Mouse (Mus musculus) CH12.LX (cell line): ENCODE results near the gene Syt8. TPM values are rescaled to one million over a fixed set of nuclear protein-coding genes. Genes with fewer than 3 reads are reported as not detected.

ENCODE experiments used
- DNase-seq: peaks from one replicate; pipeline ENCODE4 v3.0.0-alpha.2; 2013; ENCODE audit errors: extremely low read depth
- H3K27ac ChIP-seq: 2 replicates; pipeline ENCODE4 v1.5.1; 2012; ENCODE audit warnings: low read depth, mild to moderate bottlenecking, control low read depth, moderate library complexity; ENCODE audit not compliant: insufficient read depth
- H3K27me3 ChIP-seq: replicated peaks from 2 replicates; pipeline ENCODE3; 2012; ENCODE audit warnings: inconsistent platforms
- H3K36me3 ChIP-seq, 2 experiments: replicated peaks in 1 of 2; 2 replicates each; pipeline versions ENCODE3 to v1.6.1; 2012; ENCODE audit warnings: inconsistent platforms in 1 of 2, low read length in 1 of 2, mild to moderate bottlenecking in 1 of 2, mixed read lengths in 1 of 2, moderate library complexity in 1 of 2; ENCODE audit not compliant: control insufficient read depth in 1 of 2, insufficient read depth in 1 of 2
- H3K4me1 ChIP-seq, 2 experiments: 2 replicates each; pipeline ENCODE4 v1.6.1; 2012; ENCODE audit warnings: inconsistent platforms in 1 of 2, moderate library complexity in 1 of 2; ENCODE audit not compliant: insufficient read depth in 2 of 2, control insufficient read depth in 1 of 2
- H3K4me2 ChIP-seq: 2 replicates; pipeline ENCODE4 v1.6.1; 2012; ENCODE audit warnings: low read depth, mild to moderate bottlenecking, control low read depth; ENCODE audit not compliant: poor library complexity, insufficient read depth, severe bottlenecking
- H3K4me3 ChIP-seq, 3 experiments: fragments of 150-350 bp in 1 of 3; sonication (generic) in 1 of 3; replicated peaks in 1 of 3; 2 replicates each; pipeline versions ENCODE3 to v1.5.1; 2011 to 2012; ENCODE audit warnings: low read depth in 2 of 3, low read length in 2 of 3, mild to moderate bottlenecking in 2 of 3, moderate library complexity in 2 of 3, control low read depth in 1 of 3, improper control_type of control experiment in 1 of 3, inconsistent platforms in 1 of 3, mixed read lengths in 1 of 3; ENCODE audit not compliant: poor library complexity in 1 of 3
- H3K79me2 ChIP-seq: replicated peaks from 2 replicates; pipeline ENCODE4 v1.6.1; 2012; ENCODE audit warnings: mild to moderate bottlenecking, moderate library complexity; ENCODE audit not compliant: control insufficient read depth, poor library complexity, insufficient read depth, severe bottlenecking; ENCODE audit errors: extremely low read depth
- H3K9ac ChIP-seq: 2 replicates; pipeline ENCODE4 v1.6.1; 2012; ENCODE audit warnings: low read depth, mild to moderate bottlenecking, control low read depth, moderate library complexity; ENCODE audit not compliant: insufficient read depth
- H3K9me3 ChIP-seq: replicated peaks from 2 replicates; pipeline ENCODE3; 2012; ENCODE audit warnings: low read length, inconsistent platforms, mixed read lengths
- CHD1 ChIP-seq: IDR thresholded peaks from 2 replicates; pipeline ENCODE4 v1.6.1; 2012; ENCODE audit warnings: low read depth, low read length, improper control_type of control experiment, inconsistent platforms
- CHD2 ChIP-seq: IDR thresholded peaks from 2 replicates; pipeline ENCODE4 v1.6.1; 2011; ENCODE audit warnings: low read length, improper control_type of control experiment
- CTCF ChIP-seq, 2 experiments: IDR thresholded peaks in 1 of 2; conservative IDR thresholded peaks in 1 of 2; 2 replicates each; pipeline ENCODE4 v1.5.1; 2011 to 2012; ENCODE audit warnings: low read depth in 2 of 2, low read length in 2 of 2, improper control_type of control experiment in 1 of 2, inconsistent platforms in 1 of 2, mild to moderate bottlenecking in 1 of 2, moderate library complexity in 1 of 2
- ETS1 ChIP-seq: conservative IDR thresholded peaks from 2 replicates; pipeline ENCODE4 v1.6.1; 2012; ENCODE audit warnings: low read depth, mild to moderate bottlenecking, inconsistent platforms, low read length, improper control_type of control experiment, moderate library complexity
- IRF4 ChIP-seq: IDR thresholded peaks from 2 replicates; pipeline ENCODE4 v1.6.1; 2014; ENCODE audit warnings: low read depth, mild to moderate bottlenecking, inconsistent platforms, low read length, improper control_type of control experiment
- JUN ChIP-seq: IDR thresholded peaks from 2 replicates; pipeline ENCODE4 v1.6.1; 2011; ENCODE audit warnings: low read depth, mild to moderate bottlenecking, low read length, improper control_type of control experiment, moderate library complexity; ENCODE audit not compliant: insufficient read depth
- JUND ChIP-seq: conservative IDR thresholded peaks from 2 replicates; pipeline ENCODE4 v1.6.1; 2011; ENCODE audit warnings: low read depth, low read length, improper control_type of control experiment
- MAX ChIP-seq: IDR thresholded peaks from 2 replicates; pipeline ENCODE4 v1.6.1; 2011; ENCODE audit warnings: low read length, improper control_type of control experiment
- MAZ ChIP-seq: IDR thresholded peaks from 2 replicates; pipeline ENCODE4 v1.6.1; 2012; ENCODE audit warnings: low read depth, mild to moderate bottlenecking, inconsistent platforms, low read length, improper control_type of control experiment, moderate library complexity
- PAX5 ChIP-seq: IDR thresholded peaks from 2 replicates; pipeline ENCODE4 v1.6.1; 2012; ENCODE audit warnings: low read length, inconsistent platforms, mixed read lengths
- POLR2AphosphoS2 ChIP-seq: IDR thresholded peaks from 2 replicates; pipeline ENCODE4 v1.6.1; 2011; ENCODE audit warnings: low read depth, low read length, improper control_type of control experiment
- RAD21 ChIP-seq: IDR thresholded peaks from 2 replicates; pipeline ENCODE4 v1.6.1; 2011; ENCODE audit warnings: low read depth, mild to moderate bottlenecking, low read length, improper control_type of control experiment, moderate library complexity
- RCOR1 ChIP-seq: conservative IDR thresholded peaks from 2 replicates; pipeline ENCODE4 v1.6.1; 2012; ENCODE audit warnings: low read depth, mild to moderate bottlenecking, inconsistent platforms, low read length, improper control_type of control experiment
- SIN3A ChIP-seq: IDR thresholded peaks from 2 replicates; pipeline ENCODE4 v1.6.1; 2012; ENCODE audit warnings: low read length, improper control_type of control experiment, inconsistent platforms
- SMC3 ChIP-seq: IDR thresholded peaks from 2 replicates; pipeline ENCODE4 v1.6.1; 2011; ENCODE audit warnings: low read depth, low read length, improper control_type of control experiment
- TBP ChIP-seq: conservative IDR thresholded peaks from 2 replicates; pipeline ENCODE4 v1.6.1; 2011; ENCODE audit warnings: low read depth, low read length, improper control_type of control experiment
- TCF12 ChIP-seq: IDR thresholded peaks from 2 replicates; pipeline ENCODE4 v1.6.1; 2014; ENCODE audit warnings: low read depth, mild to moderate bottlenecking, inconsistent platforms, low read length, improper control_type of control experiment
- USF2 ChIP-seq: conservative IDR thresholded peaks from 2 replicates; pipeline ENCODE4 v1.6.1; 2011; ENCODE audit warnings: low read depth, low read length, improper control_type of control experiment
- ZKSCAN1 ChIP-seq: IDR thresholded peaks from 2 replicates; pipeline ENCODE4 v1.6.1; 2012; ENCODE audit warnings: low read depth, inconsistent platforms, low read length, improper control_type of control experiment, borderline replicate concordance
- ZNF384 ChIP-seq: IDR thresholded peaks from 2 replicates; pipeline ENCODE4 v1.6.1; 2012; ENCODE audit warnings: low read depth, low read length, improper control_type of control experiment, inconsistent platforms
- dilution Hi-C: fragments of 300-500 bp; cut with MboI; formaldehyde crosslinking; loops from 2 replicates; pipeline ENCODE4 v1.14.3; 2020; ENCODE audit warnings: low sequenced_read_pairs; ENCODE audit not compliant: extremely low pct_unique_long_range_greater_than_20kb, extremely low pct_ligation_motif_present
- in situ Hi-C: fragments of 300-500 bp; cut with MboI; formaldehyde crosslinking; loops from 3 replicates; pipeline ENCODE4 v1.14.3; 2019; ENCODE audit warnings: low sequenced_read_pairs, low pct_ligation_motif_present, low pct_unique_long_range_greater_than_20kb, mixed read lengths
- polyA plus RNA-seq: library from polyadenylated mRNA; unstranded; fragments of >175 nt; gene quantifications from 2 replicates; pipeline ENCODE4 v1.2.1, GENCODE M21; 2012; ENCODE audit warnings: low read depth; ENCODE audit not compliant: insufficient read length
- total RNA-seq, 2 experiments: library from RNA; depleted of rRNA; stranded (reverse); fragments of 300-350 nt in 1 of 2; fragments of >200 nt in 1 of 2; gene quantifications; 2 replicates each; pipeline ENCODE4 v1.2.3; 2012 to 2014

The Syt8 gene
- total and polyA plus RNA-seq, 3 experiments = not detected

DNA sequence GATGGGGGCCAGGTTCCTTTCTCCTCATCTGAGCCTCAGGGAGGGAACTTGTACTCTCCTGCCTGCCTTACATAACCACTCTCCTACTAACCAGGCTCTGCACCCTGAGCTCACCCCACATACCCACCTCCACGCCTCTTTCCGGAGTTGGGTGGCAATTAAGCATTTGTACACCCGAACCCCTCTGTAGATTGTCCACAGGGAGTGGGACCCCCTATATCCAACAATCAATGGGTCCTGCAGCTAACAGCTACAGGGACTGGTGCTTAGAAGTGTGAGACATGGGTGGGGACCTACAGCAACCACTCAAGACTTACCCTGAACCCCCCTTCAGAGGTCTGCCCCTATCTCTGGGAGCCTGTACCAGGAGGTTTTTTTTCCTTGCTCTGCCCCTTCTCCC, 46.0 kb downstream of the Syt8 start:
- Histone ChIP-seq H3K27me3 (no peaks in the 10 kb centered on the region), H3K9me3 (no peaks in the 10 kb centered on the region), H3K27ac (no peak overlapping the region), H3K36me3 (peaks cover 57 to 100% of the 10 kb centered on the region in 2 experiments), H3K9ac (no peak overlapping the region), H3K4me1 (peaks cover 0 to 61% of the 10 kb centered on the region in 2 experiments; a peak in 2 of 4 replicates), H3K79me2 (peaks cover 6% of the 10 kb centered on the region), H3K4me3 (no peak overlapping the region), H3K4me2 (no peak overlapping the region)
- in situ Hi-C loops = no loop called here
- dilution Hi-C loops = no loop called here
- TF ChIP-seq RCOR1 (no peak), ETS1 (no peak), JUND (no peak)
- DNase-seq = no peak

- Histone ChIP-seq H3K9me3 (no peaks in the 10 kb centered on the region), H3K4me3 (no peak overlapping the region), H3K27ac (no peak overlapping the region), H3K79me2 (peaks cover 5% of the 10 kb centered on the region), H3K36me3 (peaks cover 59 to 100% of the 10 kb centered on the region in 2 experiments), H3K4me1 (peaks cover 0 to 61% of the 10 kb centered on the region in 2 experiments; a peak in 2 of 4 replicates), H3K27me3 (no peaks in the 10 kb centered on the region), H3K4me2 (no peak overlapping the region), H3K9ac (no peak overlapping the region)
- no peak for DNase-seq
- dilution Hi-C loops = no loop called here
- in situ Hi-C loops = no loop called here
- TF ChIP-seq CTCF (conservative IDR thresholded peaks at IDR 0.05 in 1 of 2, IDR thresholded peaks at IDR 0.05 in 1 of 2; ENCODE audit: low read depth in 2 of 2, low read length in 2 of 2) (peak in 1 of 2 experiments; percentile 62; a peak in 2 of 4 replicates), SMC3 (peak; percentile 44), RAD21 (peak; percentile 37), CHD1 (no peak)
Measured at GRCm38 (mm10) chr7:142481186-142481567, 46.5 kb downstream of the Syt8 start.

DNA sequence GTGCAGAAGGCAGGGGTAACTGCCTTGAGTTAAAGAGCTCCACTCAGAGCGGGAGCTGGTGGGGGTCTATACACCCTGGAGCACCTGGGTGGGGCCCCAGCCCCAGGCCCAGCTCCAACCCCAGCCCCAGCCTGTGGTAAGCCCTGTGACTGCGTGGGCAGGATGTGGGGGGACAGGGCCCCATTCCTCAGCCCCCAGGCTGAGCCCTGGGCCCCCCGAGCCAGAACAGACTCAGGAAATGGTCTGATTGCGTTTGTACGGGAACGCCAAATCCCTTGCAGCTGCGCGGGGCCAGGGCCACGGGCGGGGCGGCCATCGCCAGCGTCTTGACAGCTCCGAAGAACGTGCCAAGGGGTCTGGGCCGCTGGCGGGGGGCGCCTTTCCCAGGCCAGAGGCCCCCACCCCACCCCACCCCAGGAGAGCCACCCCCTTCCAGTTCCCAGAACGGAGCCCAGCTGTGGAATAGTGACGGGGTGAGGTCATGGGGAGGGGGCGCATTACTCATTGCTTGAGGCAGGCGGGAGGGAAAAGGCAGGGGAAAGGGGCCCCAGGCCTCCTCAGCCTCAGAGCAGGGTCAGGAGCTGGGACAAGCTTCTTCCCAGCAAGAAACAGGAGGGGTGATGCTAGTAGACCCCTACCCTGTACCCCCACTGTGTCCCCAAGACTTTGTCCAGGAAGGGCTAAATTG, 47.1 kb downstream of the Syt8 start:
- Histone ChIP-seq H3K27me3 (no peaks in the 10 kb centered on the region), H3K4me3 (no peak overlapping the region), H3K9me3 (no peaks in the 10 kb centered on the region), H3K27ac (no peak overlapping the region), H3K36me3 (peaks cover 60 to 100% of the 10 kb centered on the region in 2 experiments), H3K4me1 (peaks cover 2 to 61% of the 10 kb centered on the region in 2 experiments; a peak in 3 of 4 replicates), H3K79me2 (peaks cover 3% of the 10 kb centered on the region), H3K4me2 (no peak overlapping the region), H3K9ac (no peak overlapping the region)
- in situ Hi-C loops (no loop called here), dilution Hi-C loops (no loop called here)
- TF ChIP-seq USF2 = no peak
- TF ChIP-seq TCF12 = no peak
- no peak for TF ChIP-seq ZKSCAN1
- no peak for TF ChIP-seq ZNF384
- TF ChIP-seq SIN3A = no peak
- TF ChIP-seq CTCF (conservative IDR thresholded peaks at IDR 0.05 in 1 of 2, IDR thresholded peaks at IDR 0.05 in 1 of 2; ENCODE audit: low read depth in 2 of 2, low read length in 2 of 2) = no peak
- TF ChIP-seq RAD21 = no peak
- TF ChIP-seq MAZ = no peak
- TF ChIP-seq MAX = no peak
- no peak for TF ChIP-seq JUN
- TF ChIP-seq POLR2AphosphoS2 = no peak
- TF ChIP-seq IRF4 = no peak
- TF ChIP-seq CHD2 = no peak
- no peak for TF ChIP-seq ETS1
- TF ChIP-seq PAX5 = no peak
- no peak for TF ChIP-seq SMC3
- TF ChIP-seq TBP = no peak
- DNase-seq = no peak
